Mouse (Mus musculus): ENCODE measurements around the gene Phf6. TPM values are rescaled to one million over a fixed set of nuclear protein-coding genes. Genes with fewer than 3 reads are reported as not detected.
"Not testable (repeated sequence)": the region's sequence is repeated elsewhere in the genome, so short reads cannot be mapped to it uniquely, and the experiment has no call there.

Gene Phf6
- polyA plus RNA-seq (2012; rRNA removed), result 3.5 and 4.7 TPM in 2 replicates
- polyA plus RNA-seq (2014; fragmentation: Nextera tagmentation; extraction: Ambion mirVana), result 9.3 and 9.7 TPM in 2 replicates

GRCm38 (mm10) chrX:52911587-52912371 is at the start of gene Phf6:
Phf6 (plus strand) TSS chrX:52912266.
- peak within 1 kb of the TSS; percentile 76 for H3K4me2 ChIP-seq (ENCODE audit: low read depth)
- H3K9me3 ChIP-seq (ENCODE audit: control insufficient read depth, low read length), result no peaks in the 10 kb centered on the region
- 16% methylated on average over 39 of the region's 54 CpGs for WGBS (ENCODE audit: insufficient replicate concordance)
- peak within 1 kb of the TSS; percentile 89 for H3K9ac ChIP-seq (replicated peaks)
- peak within 1 kb of the TSS; percentile 60 for H3K27ac ChIP-seq
- no peaks in the 10 kb centered on the region for H3K36me3 ChIP-seq (replicated peaks; ENCODE audit: control insufficient read depth, insufficient read depth, low read depth)
- peak; percentile 99 for ATAC-seq (ENCODE audit: insufficient read depth)
- H3K27me3 ChIP-seq (ENCODE audit: control insufficient read depth, insufficient read depth, low read length), result no peaks in the 10 kb centered on the region
- no peaks in the 10 kb centered on the region for H3K4me1 ChIP-seq (replicated peaks; ENCODE audit: control insufficient read depth in 2 of 2, insufficient read depth in 2 of 2, low read length in 1 of 2)
- TF ChIP-seq CTCF (IDR thresholded peaks at IDR 0.05; ENCODE audit: low read depth), result peak; percentile 21; the same call in 1 of the 2 replicates
- TF ChIP-seq EP300 (IDR thresholded peaks at IDR 0.05; ENCODE audit: low read depth), result no peak
- peak within 1 kb of the TSS; percentile 84 for H3K4me3 ChIP-seq (ENCODE audit: insufficient read depth in 1 of 2, low read depth in 2 of 2, low read length in 2 of 2)
- peak; percentile 71 to 80 (median 80) for DNase-seq (ENCODE audit: low read depth in 3 of 3, low spot score in 3 of 3)

GRCm38 (mm10) chrX:52864126-52864525 is 47.9 kb upstream of the Phf6 start:
- ATAC-seq (ENCODE audit: insufficient read depth) (no peak), DNase-seq (ENCODE audit: low read depth in 3 of 3, low spot score in 3 of 3) (no peak)
- H3K9me3 ChIP-seq (ENCODE audit: control insufficient read depth, low read length), result no peaks in the 10 kb centered on the region
- H3K4me2 ChIP-seq (ENCODE audit: low read depth), result no peak overlapping the region
- no peaks in the 10 kb centered on the region for H3K27me3 ChIP-seq (ENCODE audit: control insufficient read depth, insufficient read depth, low read length)
- no peaks in the 10 kb centered on the region for H3K4me1 ChIP-seq (replicated peaks; ENCODE audit: control insufficient read depth in 2 of 2, insufficient read depth in 2 of 2, low read length in 1 of 2)
- 53% methylated on average over 2 of the region's 2 CpGs for WGBS (ENCODE audit: insufficient replicate concordance)
- no peak overlapping the region for H3K9ac ChIP-seq (replicated peaks)
- no peak overlapping the region for H3K4me3 ChIP-seq (ENCODE audit: insufficient read depth in 1 of 2, low read depth in 2 of 2, low read length in 2 of 2)
- no peak for TF ChIP-seq CTCF (IDR thresholded peaks at IDR 0.05; ENCODE audit: low read depth)
- no peak for TF ChIP-seq EP300 (IDR thresholded peaks at IDR 0.05; ENCODE audit: low read depth)
- H3K27ac ChIP-seq, result no peak overlapping the region
- no peaks in the 10 kb centered on the region for H3K36me3 ChIP-seq (replicated peaks; ENCODE audit: control insufficient read depth, insufficient read depth, low read depth)

- not testable (repeated sequence) for H3K36me3 ChIP-seq (replicated peaks; ENCODE audit: control insufficient read depth, insufficient read depth, low read depth); ATAC-seq (ENCODE audit: insufficient read depth); DNase-seq (ENCODE audit: low read depth in 3 of 3, low spot score in 3 of 3); H3K27ac ChIP-seq; H3K9me3 ChIP-seq (ENCODE audit: control insufficient read depth, low read length); H3K27me3 ChIP-seq (ENCODE audit: control insufficient read depth, insufficient read depth, low read length); H3K4me3 ChIP-seq (ENCODE audit: insufficient read depth in 1 of 2, low read depth in 2 of 2, low read length in 2 of 2); H3K4me1 ChIP-seq (replicated peaks; ENCODE audit: control insufficient read depth in 2 of 2, insufficient read depth in 2 of 2, low read length in 1 of 2); H3K9ac ChIP-seq (replicated peaks); H3K4me2 ChIP-seq (ENCODE audit: low read depth)
- WGBS (ENCODE audit: insufficient replicate concordance), result 64% methylated on average over 18 of the region's 27 CpGs
Measured at GRCm38 (mm10) chrX:52898486-52898885, 13.6 kb upstream of the Phf6 start.

GRCm38 (mm10) chrX:52912372-52912728 is 284 bp downstream of the Phf6 start:
- Histone ChIP-seq H3K4me1 (replicated peaks; ENCODE audit: control insufficient read depth in 2 of 2, insufficient read depth in 2 of 2, low read length in 1 of 2) (no peaks in the 10 kb centered on the region), H3K4me2 (ENCODE audit: low read depth) (peak overlapping the region; percentile 76), H3K36me3 (replicated peaks; ENCODE audit: control insufficient read depth, insufficient read depth, low read depth) (no peaks in the 10 kb centered on the region), H3K27me3 (ENCODE audit: control insufficient read depth, insufficient read depth, low read length) (no peaks in the 10 kb centered on the region), H3K27ac (peak overlapping the region; percentile 60), H3K4me3 (ENCODE audit: insufficient read depth in 1 of 2, low read depth in 2 of 2, low read length in 2 of 2) (peak overlapping the region; percentile 84), H3K9me3 (ENCODE audit: control insufficient read depth, low read length) (no peaks in the 10 kb centered on the region), H3K9ac (replicated peaks) (peak overlapping the region; percentile 89)
- WGBS (ENCODE audit: insufficient replicate concordance), result 16% methylated on average over 25 of the region's 26 CpGs
- ATAC-seq (ENCODE audit: insufficient read depth) (no peak; the same call in 1 of the 2 replicates), DNase-seq (ENCODE audit: low read depth in 3 of 3, low spot score in 3 of 3) (no peak)
- TF ChIP-seq CTCF (IDR thresholded peaks at IDR 0.05; ENCODE audit: low read depth) (no peak), EP300 (IDR thresholded peaks at IDR 0.05; ENCODE audit: low read depth) (no peak)

- peak overlapping the region; percentile 60 for H3K27ac ChIP-seq
- DNase-seq (ENCODE audit: low read depth in 3 of 3, low spot score in 3 of 3), result no peak
Measured at GRCm38 (mm10) chrX:52912826-52913701, 998 bp downstream of the Phf6 start.

More at GRCm38 (mm10) chrX:52912826-52913701, 998 bp downstream of the Phf6 start:
- Histone ChIP-seq H3K36me3 (replicated peaks; ENCODE audit: control insufficient read depth, insufficient read depth, low read depth) (no peaks in the 10 kb centered on the region), H3K4me2 (ENCODE audit: low read depth) (peak overlapping the region; percentile 76), H3K4me1 (replicated peaks; ENCODE audit: control insufficient read depth in 2 of 2, insufficient read depth in 2 of 2, low read length in 1 of 2) (no peaks in the 10 kb centered on the region), H3K4me3 (ENCODE audit: insufficient read depth in 1 of 2, low read depth in 2 of 2, low read length in 2 of 2) (peak overlapping the region; percentile 84), H3K9me3 (ENCODE audit: control insufficient read depth, low read length) (no peaks in the 10 kb centered on the region), H3K27me3 (ENCODE audit: control insufficient read depth, insufficient read depth, low read length) (no peaks in the 10 kb centered on the region), H3K9ac (replicated peaks) (peak overlapping the region; percentile 89)
- 13% methylated on average over 31 of the region's 31 CpGs for WGBS (ENCODE audit: insufficient replicate concordance)
- ATAC-seq (ENCODE audit: insufficient read depth), result no peak
- no peak for TF ChIP-seq EP300 (IDR thresholded peaks at IDR 0.05; ENCODE audit: low read depth)
- no peak for TF ChIP-seq CTCF (IDR thresholded peaks at IDR 0.05; ENCODE audit: low read depth)
